Mouse (Mus musculus) C2C12 (cell line): Measurements from ENCODE around the gene Sgsm3.

Source experiments
- CEBPB ChIP-seq: IDR thresholded peaks from one replicate; pipeline ENCODE4 v1.6.1; 2011; ENCODE audit warnings: low read depth, mild to moderate bottlenecking, control low read depth, moderate library complexity
- CTCF ChIP-seq: IDR thresholded peaks from one replicate; pipeline ENCODE4 v1.5.1; 2011; ENCODE audit not compliant: control insufficient read depth, insufficient read depth, insufficient read length
- FOSL1 ChIP-seq: IDR thresholded peaks from one replicate; pipeline ENCODE4 v1.8.0; 2011; ENCODE audit warnings: mild to moderate bottlenecking, low read length; ENCODE audit not compliant: poor library complexity, insufficient read depth, severe bottlenecking
- MAX ChIP-seq: IDR thresholded peaks from one replicate; pipeline ENCODE4 v1.6.1; 2011; ENCODE audit warnings: mild to moderate bottlenecking, control low read depth
- MYOD1 ChIP-seq: IDR thresholded peaks from one replicate; pipeline ENCODE4 v1.6.1; 2011; ENCODE audit warnings: low read depth; ENCODE audit not compliant: control insufficient read depth, insufficient read length
- MYOG ChIP-seq: IDR thresholded peaks from one replicate; pipeline ENCODE4 v1.6.1; 2011; ENCODE audit not compliant: control insufficient read depth, insufficient read length; ENCODE audit errors: extremely low read depth
- USF1 ChIP-seq: IDR thresholded peaks from one replicate; pipeline ENCODE4 v1.6.1; 2011; ENCODE audit warnings: low read depth, mild to moderate bottlenecking, control low read depth, moderate library complexity

- no peak for TF ChIP-seq CEBPB
- TF ChIP-seq CTCF = no peak
- TF ChIP-seq USF1 = no peak
- TF ChIP-seq MYOD1 = no peak
- no peak for TF ChIP-seq MYOG
- TF ChIP-seq MAX = no peak
- TF ChIP-seq FOSL1 = no peak
Measured at GRCm38 (mm10) chr15:81006127-81006735, 28.7 kb downstream of the Sgsm3 start.
